Mouse (Mus musculus): ENCODE data around the gene Ooep.

- TF ChIP-seq POLR2A (IDR thresholded peaks at IDR 0.05; ENCODE audit: insufficient read depth, low read depth, low read length) (no peak), CTCF (IDR thresholded peaks at IDR 0.05; ENCODE audit: insufficient read depth, low read depth, low read length) (no peak)
Measured at GRCm38 (mm10) chr9:78374397-78374796, 4.1 kb downstream of the Ooep start.

All from olfactory bulb, adult 2 months (tissue).